Mouse (Mus musculus) spleen, adult 12 weeks (tissue): ENCODE results near the gene Ppp1r15a.
"Not testable (repeated sequence)": the region's sequence is repeated elsewhere in the genome, so short reads cannot be mapped to it uniquely, and the experiment has no call there.

Experiments
- DNase-seq: peaks from one replicate; pipeline ENCODE4 v3.0.0; 2022; ENCODE audit warnings: low spot score

Gene Ppp1r15a

DNA sequence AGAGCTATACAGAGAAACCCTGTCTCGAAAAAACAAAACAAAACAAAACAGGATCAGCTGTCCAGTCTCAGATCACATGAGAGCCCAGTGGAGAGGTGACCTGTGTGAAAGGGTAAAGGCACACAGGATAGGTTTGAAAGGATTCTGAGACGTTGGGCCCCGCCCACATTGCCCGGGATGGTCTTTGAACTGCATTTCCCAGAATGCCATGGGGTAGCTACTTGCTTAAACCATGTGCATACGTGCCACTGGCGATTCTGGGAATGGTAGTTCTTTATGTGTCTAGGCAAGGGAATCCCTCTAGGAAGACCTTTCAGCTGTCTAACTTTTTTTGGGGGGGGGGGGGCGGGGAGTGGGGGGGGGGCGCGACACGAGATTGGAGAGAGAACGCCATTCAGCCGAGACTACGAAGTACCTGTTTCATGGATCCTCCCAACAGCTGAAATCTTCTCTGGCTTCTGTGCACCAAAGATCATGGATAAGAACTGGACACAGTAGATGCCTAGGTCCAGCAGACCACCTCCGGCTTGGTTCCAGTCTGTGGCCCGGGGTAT is 44.6 kb downstream of the Ppp1r15a start, which contains the start of gene Tulp2:
Gene Tulp2, plus strand, starts transcription at position 504 of the 554 bp plus-strand sequence.
- no peak for DNase-seq

DNA sequence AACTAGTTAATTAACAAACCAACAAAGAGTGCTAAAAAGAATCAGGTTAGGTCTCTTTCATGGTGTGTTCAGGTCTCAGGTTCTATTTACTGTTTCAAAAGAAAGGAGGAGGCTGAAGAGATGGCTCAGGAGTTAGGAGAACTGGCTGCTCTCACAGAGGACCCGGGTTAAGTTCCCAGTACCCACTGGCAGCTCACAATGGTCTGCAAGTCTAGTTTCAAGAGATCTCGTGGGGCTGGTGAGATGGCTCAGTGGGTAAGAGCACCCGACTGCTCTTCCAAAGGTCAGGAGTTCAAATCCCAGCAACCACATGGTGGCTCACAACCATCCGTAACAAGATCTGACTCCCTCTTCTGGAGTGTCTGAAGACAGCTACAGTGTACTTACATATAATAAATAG is 45.8 kb downstream of the Ppp1r15a start:
- not testable (repeated sequence) for DNase-seq

DNA sequence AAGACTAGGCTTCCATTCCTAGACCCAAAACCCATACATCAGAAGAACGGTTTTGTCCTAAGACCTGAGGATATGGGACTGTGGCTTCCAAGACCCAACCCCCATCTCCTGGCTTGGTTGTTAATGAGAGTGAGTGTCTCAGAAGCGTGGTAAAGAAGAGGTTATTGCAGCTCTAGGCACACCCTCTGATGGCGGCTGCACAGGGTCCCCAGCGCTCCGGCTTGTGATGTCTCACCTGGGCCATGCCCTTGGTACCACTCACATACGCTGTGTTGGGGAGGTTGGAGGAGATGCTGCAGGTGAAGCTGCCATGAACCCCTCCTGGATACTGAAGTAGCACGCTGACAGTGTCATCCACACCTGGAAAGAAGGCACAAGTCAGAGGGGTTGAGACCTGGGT is 47.3 kb downstream of the Ppp1r15a start:
- DNase-seq, result no peak

DNA sequence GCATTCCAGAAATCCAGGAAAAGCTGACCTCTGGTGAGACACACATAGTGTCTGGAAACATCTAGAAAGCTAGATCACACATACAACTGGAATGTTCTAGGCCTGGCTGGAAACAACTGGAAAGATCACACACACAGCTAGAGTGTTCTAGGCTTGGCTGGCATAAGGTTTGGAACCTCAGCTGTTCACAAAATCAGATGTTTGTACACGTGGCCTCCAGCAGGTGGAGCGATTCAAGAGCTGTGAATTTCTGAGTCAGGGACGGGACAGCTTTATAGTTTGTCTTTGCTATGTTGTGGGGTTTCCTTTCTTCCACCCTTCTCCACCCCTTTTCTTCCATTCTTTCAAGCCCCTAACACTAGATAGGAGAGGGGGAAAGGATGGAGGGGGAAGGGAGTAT is 49.1 kb downstream of the Ppp1r15a start:
- DNase-seq, result no peak

DNA sequence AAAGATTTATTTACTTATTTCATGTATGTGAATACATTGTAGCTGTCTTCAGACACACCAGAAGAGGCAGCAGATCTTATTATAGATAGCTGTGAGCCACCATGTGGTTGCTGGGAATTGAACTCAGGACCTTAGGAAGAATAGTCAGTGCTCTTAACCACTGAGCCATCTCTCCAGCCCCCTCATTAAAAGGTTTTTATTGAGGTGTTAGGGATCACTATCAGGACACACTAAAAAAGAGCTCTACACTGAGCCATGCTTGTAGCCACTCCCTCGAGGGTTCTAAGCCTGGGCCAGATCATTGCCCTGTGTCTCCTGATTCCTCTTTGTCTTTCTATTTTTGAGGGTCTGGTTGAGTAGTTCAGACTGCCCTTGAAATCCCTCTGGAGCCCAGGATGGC is 49.6 kb downstream of the Ppp1r15a start:
- DNase-seq, result no peak

DNA sequence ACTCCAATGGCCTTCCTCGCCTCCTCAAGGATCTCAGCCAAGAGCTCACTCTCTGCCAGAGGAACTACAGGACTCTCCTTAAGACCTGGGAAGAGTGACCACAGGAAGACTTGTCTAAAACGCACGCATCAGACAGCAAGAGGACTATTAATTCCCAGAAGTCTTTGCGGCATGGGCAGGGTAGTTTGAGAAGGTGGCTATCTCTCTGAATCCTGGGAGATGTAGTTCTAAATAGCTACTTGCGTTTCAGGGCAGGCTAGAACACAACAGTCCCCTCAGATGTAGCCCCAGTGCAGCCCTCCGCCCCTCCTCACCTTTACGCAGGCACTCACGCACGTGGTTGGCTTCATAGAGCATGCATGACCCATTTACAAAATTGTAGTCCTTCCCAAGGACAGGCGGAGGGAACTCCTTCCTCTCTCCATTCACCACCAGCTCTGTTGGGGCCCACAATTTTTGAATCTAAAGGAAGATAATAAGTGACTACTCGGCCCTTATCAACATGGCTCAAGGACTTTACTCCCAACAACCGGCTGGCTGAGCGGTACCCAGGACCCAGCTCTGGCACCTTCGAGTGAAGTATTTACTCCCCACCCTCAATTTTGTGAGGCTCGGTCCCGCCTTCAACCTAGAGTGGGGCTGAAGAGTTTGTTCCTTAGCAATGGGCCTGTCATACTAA is 50.6 kb downstream of the Ppp1r15a start:
- no peak for DNase-seq
